ENCODE assay signal across 11 mouse cellular contexts in genomic region chr11:44899965-44900364, GRCm38 (mm10).
A peak's percentile ranks its signal among the peaks of the same experiment; 100 is the strongest.
DNase-seq lines count a peak whose midpoint lies in the region; ATAC-seq and TF ChIP-seq lines count a peak whose summit lies in the region.
"Had no signal": no experiment of that assay in that cellular context is flagged by ENCODE, and none has a peak within 500 bp of the region (broad histone marks: within the 10 kb centered on the region; RNA-seq: fewer than 3 reads in every experiment).

No protein-coding gene starts in this region.

- TF ChIP-seq CTCF in brain, embryonic 14.5 days (IDR thresholded peaks at IDR 0.05; ENCODE audit: borderline replicate concordance, extremely low read depth, insufficient read depth, insufficient read length): no peak

- H3K36me3 ChIP-seq in hindbrain, embryonic 12.5 days: no peaks in the 10 kb centered on the region
- no peaks in the 10 kb centered on the region for H3K36me3 ChIP-seq in midbrain, embryonic 16.5 days (ENCODE audit: control insufficient read depth, insufficient read depth, low read length)
- H3K36me3 ChIP-seq: embryonic facial prominence, embryonic 12.5 days; limb, embryonic 12.5 days had no signal

- H3K4me2 ChIP-seq in hindbrain, embryonic 12.5 days (replicated peaks): 0 out of 2 replicates have a peak overlapping the region, but pooled peaks have one; percentile 13
- H3K4me2 ChIP-seq in midbrain, embryonic 16.5 days (ENCODE audit: low read length): no peak overlapping the region; the same call in 1 of the 2 replicates
- H3K4me2 ChIP-seq: embryonic facial prominence, embryonic 12.5 days; limb, embryonic 12.5 days had no signal

- WGBS in hindbrain, embryonic 12.5 days: 46% methylated on average over 7 of the region's 7 CpGs
- 13% methylated on average over 7 of the region's 7 CpGs for WGBS in midbrain, embryonic 16.5 days

- no peaks in the 10 kb centered on the region for H3K27me3 ChIP-seq in hindbrain, embryonic 12.5 days
- no peaks in the 10 kb centered on the region for H3K27me3 ChIP-seq in midbrain, embryonic 16.5 days (ENCODE audit: control insufficient read depth, insufficient read depth, low read depth, low read length)
- H3K27me3 ChIP-seq: embryonic facial prominence, embryonic 12.5 days; limb, embryonic 12.5 days had no signal

- H3K4me1 ChIP-seq in hindbrain, embryonic 12.5 days: peaks cover 45% of the 10 kb centered on the region
- peaks cover 33% of the 10 kb centered on the region for H3K4me1 ChIP-seq in midbrain, embryonic 16.5 days (ENCODE audit: control insufficient read depth, insufficient read depth, low read length)

- DNase-seq in brain, embryonic 14.5 days (ENCODE audit: low read depth): peak; percentile 81
- peak; percentile 24 to 42 for DNase-seq in cerebellum, postnatal 25 days
- no peak for DNase-seq in adrenal gland, postnatal 14 days
- DNase-seq in right cerebral cortex, postnatal 4 days: no peak
- no peak for DNase-seq in adrenal gland, postnatal 4 days (ENCODE audit: low spot score in 2 of 2)
- no peak for DNase-seq in layer of hippocampus, adult 9-11 months

- no peak for TF ChIP-seq POLR2A in brain, embryonic 14.5 days (IDR thresholded peaks at IDR 0.05; ENCODE audit: borderline replicate concordance, extremely low read depth, insufficient read depth, insufficient read length, poor library complexity, severe bottlenecking)

- no peaks in the 10 kb centered on the region for H3K9me3 ChIP-seq in hindbrain, embryonic 12.5 days (replicated peaks)
- no peaks in the 10 kb centered on the region for H3K9me3 ChIP-seq in midbrain, embryonic 16.5 days (replicated peaks; ENCODE audit: control insufficient read depth, low read length, poor library complexity, severe bottlenecking)
- H3K9me3 ChIP-seq: embryonic facial prominence, embryonic 12.5 days; limb, embryonic 12.5 days had no signal

- ATAC-seq in hindbrain, embryonic 12.5 days (ENCODE audit: low FRiP score): peak; percentile 68
- ATAC-seq in midbrain, embryonic 16.5 days: peak; percentile 21; the same call in 1 of the 2 replicates
- ATAC-seq: CD4-positive, CD25-positive, alpha-beta regulatory T cell, adult 4 months had no signal

- H3K9ac ChIP-seq in hindbrain, embryonic 12.5 days: no peak overlapping the region
- H3K9ac ChIP-seq in midbrain, embryonic 16.5 days (ENCODE audit: low read depth, low read length): no peak overlapping the region
- H3K9ac ChIP-seq: embryonic facial prominence, embryonic 12.5 days; limb, embryonic 12.5 days had no signal

- peak overlapping the region; percentile 62 for H3K27ac ChIP-seq in hindbrain, embryonic 12.5 days
- no peak overlapping the region for H3K27ac ChIP-seq in midbrain, embryonic 16.5 days (ENCODE audit: low read length)
- H3K27ac ChIP-seq: embryonic facial prominence, embryonic 12.5 days; limb, embryonic 12.5 days had no signal

- no peak overlapping the region for H3K4me3 ChIP-seq in hindbrain, embryonic 12.5 days
- H3K4me3 ChIP-seq in midbrain, embryonic 16.5 days (ENCODE audit: low read depth, low read length): no peak overlapping the region
- H3K4me3 ChIP-seq: embryonic facial prominence, embryonic 12.5 days; limb, embryonic 12.5 days had no signal

Comparison
In these comparisons a context has a peak if more than half of its experiments do, and no peak if none do; other contexts are left out.
1. DNase-seq: peak in brain, embryonic 14.5 days (single experiment) and cerebellum, postnatal 25 days (2 of 2); none in adrenal gland, postnatal 14 days (single experiment), right cerebral cortex, postnatal 4 days (single experiment), adrenal gland, postnatal 4 days (0 of 2) and layer of hippocampus, adult 9-11 months (single experiment).